Mouse (Mus musculus) lung, embryonic 14.5 days (tissue): ENCODE results near the gene Ccdc142. TPM values are rescaled to one million over a fixed set of nuclear protein-coding genes. Genes with fewer than 3 reads are reported as not detected.

Source experiments
- ATAC-seq: fragments of 200-750 bp; cut with Nextera tagmentation; 2 replicates; pipeline ENCODE4 v1.8.0; 2017; ENCODE audit warnings: mild to moderate bottlenecking, moderate TSS enrichment, moderate library complexity; ENCODE audit not compliant: insufficient read depth
- DNase-seq: peaks from one replicate; pipeline ENCODE4 v3.0.0-alpha.2; 2015
- H3K27ac ChIP-seq: fragments of 300-500 bp; sonication (generic); 2 replicates; pipeline ENCODE4 v1.5.1; 2014; ENCODE audit warnings: low read depth, mild to moderate bottlenecking, moderate library complexity
- H3K27me3 ChIP-seq: fragments of 300-500 bp; sonication (generic); 2 replicates; pipeline ENCODE4 v1.6.1; 2014; ENCODE audit warnings: low read length, control low read depth; ENCODE audit not compliant: insufficient read depth
- H3K36me3 ChIP-seq: fragments of 300-500 bp; sonication (generic); 2 replicates; pipeline ENCODE4 v1.6.1; 2014; ENCODE audit warnings: control low read depth; ENCODE audit not compliant: insufficient read depth
- H3K4me1 ChIP-seq: fragments of 300-500 bp; sonication (generic); 2 replicates; pipeline ENCODE4 v1.6.1; 2014; ENCODE audit warnings: antibody characterized with exemption, control low read depth; ENCODE audit not compliant: insufficient read depth
- H3K4me2 ChIP-seq: fragments of 300-500 bp; sonication (generic); 2 replicates; pipeline ENCODE4 v1.6.1; 2014; ENCODE audit warnings: mild to moderate bottlenecking
- H3K4me3 ChIP-seq: fragments of 300-500 bp; sonication (generic); 2 replicates; pipeline ENCODE4 v1.5.1; 2014; ENCODE audit warnings: low read depth, low read length
- H3K9ac ChIP-seq: fragments of 300-500 bp; sonication (generic); 2 replicates; pipeline ENCODE4 v1.6.1; 2014
- H3K9me3 ChIP-seq: fragments of 300-500 bp; sonication (generic); 2 replicates; pipeline ENCODE4 v1.6.1; 2016; ENCODE audit warnings: low read depth, low read length, control low read depth
- CTCF ChIP-seq: IDR thresholded peaks from 2 replicates; pipeline ENCODE4 v1.5.1; 2016; ENCODE audit warnings: antibody characterized with exemption, low read depth
- WGBS: fragments of 180-500 bp; shearing (Covaris S2); extraction: QIAGEN DNeasy Blood & Tissue Kit; methylation state at CpG from one replicate; pipeline ENCODE4 v1.1.7; 2014; 5-methylcytosine and 5-hydroxymethylcytosine counted together
- polyA plus RNA-seq: library from polyadenylated mRNA; unstranded; fragments of >200 nt; fragmentation: Nextera tagmentation; extraction: Ambion mirVana; gene quantifications from 2 replicates; pipeline ENCODE4 v1.2.1, GENCODE M21; 2014

Gene Ccdc142
- polyA plus RNA-seq, 1 experiment from 2014 or later: 3.0 TPM

DNA sequence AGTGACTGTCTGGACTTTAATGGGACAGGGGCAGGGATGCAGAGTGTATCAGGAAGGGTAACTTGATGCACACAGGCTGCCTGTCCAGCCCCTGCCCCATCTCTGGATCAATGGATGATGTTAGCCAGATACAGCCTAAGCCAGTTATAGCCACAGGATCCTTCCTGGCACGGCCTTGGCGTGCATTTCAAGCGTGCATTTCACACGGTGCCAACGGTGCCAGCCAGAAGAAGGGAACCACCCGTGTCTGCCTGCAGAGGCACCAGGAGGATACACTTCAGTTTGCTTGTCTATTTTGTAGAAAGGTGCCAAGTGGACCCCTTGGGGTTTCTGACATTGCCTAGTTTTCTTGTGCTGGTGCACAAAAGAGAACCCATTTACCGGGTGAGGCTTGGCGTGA, 38.6 kb downstream of the Ccdc142 start:
- no peaks in the 10 kb centered on the region for H3K27me3 ChIP-seq
- peaks cover 27% of the 10 kb centered on the region for H3K4me1 ChIP-seq
- H3K4me2 ChIP-seq: no peak overlapping the region
- H3K36me3 ChIP-seq: peaks cover 10% of the 10 kb centered on the region; the same call in 1 of the 2 replicates
- no peak for TF ChIP-seq CTCF
- no peak overlapping the region for H3K9ac ChIP-seq
- H3K9me3 ChIP-seq: no peaks in the 10 kb centered on the region
- WGBS: 92% methylated on average over 8 of the region's 8 CpGs
- DNase-seq (no peak), ATAC-seq (no peak)
- no peak overlapping the region for H3K4me3 ChIP-seq
- H3K27ac ChIP-seq: no peak overlapping the region

DNA sequence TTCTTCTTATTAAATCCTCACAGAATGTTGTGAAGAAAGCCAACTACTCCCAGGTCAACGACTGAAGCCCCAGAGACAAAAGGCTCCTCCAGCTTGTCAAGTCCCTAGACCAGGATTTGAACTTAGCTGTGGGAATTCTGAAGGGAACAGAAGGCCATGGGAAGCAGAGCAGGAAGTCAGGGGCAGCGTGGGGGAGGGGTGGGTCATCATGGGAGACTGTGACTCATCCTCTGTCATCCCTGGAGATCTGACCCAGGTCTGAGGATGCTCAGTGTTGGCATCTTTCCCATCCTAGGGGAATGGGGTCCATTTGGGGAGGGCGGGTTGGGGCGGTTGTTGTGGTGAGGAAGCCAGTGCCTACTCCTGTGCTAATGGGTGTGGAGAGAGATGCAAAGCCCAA, 40.2 kb downstream of the Ccdc142 start:
- H3K9me3 ChIP-seq: no peaks in the 10 kb centered on the region
- peak overlapping the region; percentile 28; the same call in 1 of the 2 replicates for H3K4me3 ChIP-seq
- peak; percentile 28 for DNase-seq
- no peaks in the 10 kb centered on the region for H3K27me3 ChIP-seq
- ATAC-seq: no peak
- 44% methylated on average over 4 of the region's 4 CpGs for WGBS
- H3K4me2 ChIP-seq: peak overlapping the region; percentile 63
- peak overlapping the region; percentile 58; the same call in 1 of the 2 replicates for H3K27ac ChIP-seq
- H3K9ac ChIP-seq: peak overlapping the region; percentile 55
- H3K36me3 ChIP-seq: peaks cover 18% of the 10 kb centered on the region; the same call in 1 of the 2 replicates
- H3K4me1 ChIP-seq: peaks cover 14% of the 10 kb centered on the region
- no peak for TF ChIP-seq CTCF

DNA sequence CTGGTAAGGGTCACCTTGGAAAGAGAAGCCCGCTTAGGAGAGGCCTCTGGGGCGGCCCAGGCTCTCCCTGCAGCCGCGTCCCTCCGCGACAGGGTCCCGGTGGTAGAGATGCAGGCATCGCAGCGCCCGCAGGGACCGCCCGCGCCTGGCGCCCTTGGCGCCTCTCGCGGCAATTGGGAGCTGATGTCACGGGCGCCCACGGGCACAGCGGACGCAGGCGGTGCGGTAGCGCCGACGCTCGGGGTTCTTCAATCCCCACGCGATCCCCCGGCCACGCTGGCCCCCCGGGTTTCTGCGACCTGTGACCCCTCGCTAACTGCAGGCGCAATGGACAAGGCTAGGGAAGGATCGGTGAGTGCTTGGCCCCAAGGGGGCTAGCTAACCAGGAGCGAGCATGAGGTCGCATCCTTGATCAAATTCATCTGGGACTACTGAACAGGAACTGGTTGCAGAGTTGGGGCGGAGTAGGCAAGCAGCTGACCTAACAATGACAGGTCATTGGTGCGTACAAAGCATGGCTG, 40.9 kb downstream of the Ccdc142 start:
- Histone ChIP-seq H3K4me3 (peak overlapping the region; percentile 28), H3K27me3 (no peaks in the 10 kb centered on the region), H3K9me3 (no peaks in the 10 kb centered on the region), H3K9ac (peak overlapping the region; percentile 55), H3K27ac (peak overlapping the region; percentile 58; the same call in 1 of the 2 replicates), H3K36me3 (peaks cover 24% of the 10 kb centered on the region; the same call in 1 of the 2 replicates), H3K4me1 (peaks cover 14% of the 10 kb centered on the region), H3K4me2 (peak overlapping the region; percentile 63)
- ATAC-seq: no peak
- TF ChIP-seq CTCF: no peak
- DNase-seq: peak; percentile 30
- WGBS: 9% methylated on average over 41 of the region's 41 CpGs

DNA sequence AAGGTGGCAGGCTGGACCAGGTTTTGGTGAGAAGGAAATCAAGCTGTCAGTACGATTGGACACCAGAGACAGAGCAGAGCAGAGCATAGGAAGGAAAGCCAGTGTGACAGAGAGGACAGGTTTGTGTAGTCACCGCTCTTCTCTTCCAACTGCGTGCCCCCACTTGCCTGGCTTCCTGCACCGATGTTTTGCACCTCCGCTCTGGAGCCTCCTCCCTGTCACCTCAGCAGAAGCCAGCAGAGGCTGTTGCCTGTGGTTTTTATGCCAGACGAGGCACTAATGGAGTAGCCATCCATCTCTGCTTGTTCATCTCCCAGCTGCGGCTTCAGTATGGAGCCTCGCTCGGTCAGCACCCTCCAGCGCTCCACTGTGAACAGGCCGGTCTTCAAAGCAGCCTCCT, 41.5 kb downstream of the Ccdc142 start:
- Histone ChIP-seq H3K4me1 (peaks cover 14% of the 10 kb centered on the region), H3K27me3 (no peaks in the 10 kb centered on the region), H3K4me3 (no peak overlapping the region), H3K9ac (no peak overlapping the region), H3K9me3 (no peaks in the 10 kb centered on the region), H3K36me3 (peaks cover 30% of the 10 kb centered on the region), H3K4me2 (no peak overlapping the region), H3K27ac (no peak overlapping the region)
- 47% methylated on average over 11 of the region's 11 CpGs for WGBS
- no peak for TF ChIP-seq CTCF
- no peak for ATAC-seq
- no peak for DNase-seq

DNA sequence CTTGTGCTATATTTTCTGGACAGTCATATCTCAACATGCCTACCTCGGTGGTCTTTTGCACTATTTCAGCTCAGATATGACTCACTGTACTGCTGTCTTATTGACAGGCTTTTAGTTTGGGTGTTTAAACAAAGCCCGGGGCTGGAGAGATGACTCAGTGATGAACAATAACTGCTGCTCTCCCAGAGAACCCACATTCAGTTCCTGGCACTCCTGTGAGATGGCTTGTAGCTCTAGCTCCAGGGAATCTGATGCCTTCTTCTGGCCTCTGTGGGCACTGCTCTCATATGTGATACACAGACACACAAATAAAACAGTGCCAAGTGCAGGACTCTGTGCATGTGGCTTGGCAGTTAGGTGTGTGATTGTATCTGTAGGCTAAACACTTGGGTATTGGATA, 43.8 kb downstream of the Ccdc142 start:
- no peaks in the 10 kb centered on the region for H3K9me3 ChIP-seq
- H3K27me3 ChIP-seq: no peaks in the 10 kb centered on the region
- no peak overlapping the region for H3K4me3 ChIP-seq
- H3K4me2 ChIP-seq: no peak overlapping the region
- no peak overlapping the region for H3K9ac ChIP-seq
- H3K4me1 ChIP-seq: peaks cover 8% of the 10 kb centered on the region
- no peak for TF ChIP-seq CTCF
- WGBS: 67% methylated on average over 2 of the region's 2 CpGs
- ATAC-seq: no peak
- no peak overlapping the region for H3K27ac ChIP-seq
- DNase-seq: no peak
- peaks cover 45% of the 10 kb centered on the region for H3K36me3 ChIP-seq

DNA sequence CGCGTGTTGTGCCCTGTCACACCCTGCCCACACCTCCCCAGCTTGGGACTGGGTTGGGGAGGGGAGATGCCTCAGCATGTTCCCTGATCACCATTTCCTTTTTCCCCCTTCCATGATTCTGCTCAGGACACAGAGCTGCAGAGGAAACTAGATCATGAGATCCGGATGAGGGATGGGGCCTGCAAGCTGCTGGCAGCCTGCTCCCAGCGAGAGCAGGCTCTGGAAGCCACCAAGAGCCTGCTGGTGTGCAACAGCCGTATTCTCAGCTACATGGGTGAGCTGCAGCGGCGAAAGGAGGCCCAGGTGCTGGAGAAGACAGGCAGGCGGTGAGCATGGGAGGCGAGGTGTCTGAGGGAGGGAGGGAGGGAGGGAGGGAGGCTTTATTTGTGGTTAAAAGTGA, 44.4 kb downstream of the Ccdc142 start:
- DNase-seq (no peak), ATAC-seq (no peak)
- Histone ChIP-seq H3K4me1 (peaks cover 8% of the 10 kb centered on the region), H3K36me3 (peaks cover 49% of the 10 kb centered on the region), H3K9ac (no peak overlapping the region; the same call in 1 of the 2 replicates), H3K27me3 (no peaks in the 10 kb centered on the region), H3K4me3 (no peak overlapping the region), H3K27ac (peak overlapping the region; percentile 24; the same call in 1 of the 2 replicates), H3K9me3 (no peaks in the 10 kb centered on the region), H3K4me2 (no peak overlapping the region)
- no peak for TF ChIP-seq CTCF
- WGBS: 49% methylated on average over 9 of the region's 9 CpGs

DNA sequence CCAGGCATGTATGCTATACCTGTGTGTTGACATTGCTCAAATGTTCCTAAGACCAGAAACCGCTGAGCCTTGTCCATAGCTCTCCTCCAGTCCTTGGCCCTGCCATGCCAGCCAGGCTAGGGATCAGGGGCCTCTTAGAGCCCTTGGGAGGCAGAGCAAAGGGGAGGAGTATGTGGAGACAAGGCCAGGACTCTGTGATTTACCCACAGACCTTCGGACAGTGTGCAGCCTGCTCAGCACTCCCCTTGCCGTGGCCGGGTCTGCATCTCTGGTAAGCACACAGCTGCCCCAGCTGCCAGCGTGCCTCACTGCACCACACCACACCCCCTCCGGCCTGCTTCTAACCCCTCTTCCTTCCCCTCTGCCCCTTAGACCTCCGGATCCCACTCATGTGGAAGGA, 45.9 kb downstream of the Ccdc142 start:
- Histone ChIP-seq H3K27me3 (no peaks in the 10 kb centered on the region), H3K9me3 (no peaks in the 10 kb centered on the region), H3K4me1 (peaks cover 3% of the 10 kb centered on the region; the same call in 1 of the 2 replicates), H3K27ac (no peak overlapping the region), H3K36me3 (peaks cover 62% of the 10 kb centered on the region), H3K4me3 (no peak overlapping the region), H3K4me2 (no peak overlapping the region), H3K9ac (no peak overlapping the region)
- WGBS: 62% methylated on average over 7 of the region's 7 CpGs
- no peak for TF ChIP-seq CTCF
- ATAC-seq (no peak), DNase-seq (no peak)
